Mouse (Mus musculus) layer of hippocampus, postnatal 25 days (tissue): ENCODE data around the gene Ppdpf. TPM values are rescaled to one million over a fixed set of nuclear protein-coding genes. Genes with fewer than 3 reads are reported as not detected.

ENCODE experiments used
- DNase-seq, 2 experiments: peaks; one replicate each; pipeline ENCODE4 v3.0.0; 2022; ENCODE audit warnings: mixed read lengths in 2 of 2, low spot score in 1 of 2; ENCODE audit errors: extremely low spot score in 1 of 2
- total RNA-seq, 2 experiments: library from RNA; stranded (reverse); gene quantifications; 2 replicates each; pipeline ENCODE4 v1.2.3; 2021

The Ppdpf gene
- 100 to 1,000 TPM; 110 to 113 TPM for total RNA-seq

DNA sequence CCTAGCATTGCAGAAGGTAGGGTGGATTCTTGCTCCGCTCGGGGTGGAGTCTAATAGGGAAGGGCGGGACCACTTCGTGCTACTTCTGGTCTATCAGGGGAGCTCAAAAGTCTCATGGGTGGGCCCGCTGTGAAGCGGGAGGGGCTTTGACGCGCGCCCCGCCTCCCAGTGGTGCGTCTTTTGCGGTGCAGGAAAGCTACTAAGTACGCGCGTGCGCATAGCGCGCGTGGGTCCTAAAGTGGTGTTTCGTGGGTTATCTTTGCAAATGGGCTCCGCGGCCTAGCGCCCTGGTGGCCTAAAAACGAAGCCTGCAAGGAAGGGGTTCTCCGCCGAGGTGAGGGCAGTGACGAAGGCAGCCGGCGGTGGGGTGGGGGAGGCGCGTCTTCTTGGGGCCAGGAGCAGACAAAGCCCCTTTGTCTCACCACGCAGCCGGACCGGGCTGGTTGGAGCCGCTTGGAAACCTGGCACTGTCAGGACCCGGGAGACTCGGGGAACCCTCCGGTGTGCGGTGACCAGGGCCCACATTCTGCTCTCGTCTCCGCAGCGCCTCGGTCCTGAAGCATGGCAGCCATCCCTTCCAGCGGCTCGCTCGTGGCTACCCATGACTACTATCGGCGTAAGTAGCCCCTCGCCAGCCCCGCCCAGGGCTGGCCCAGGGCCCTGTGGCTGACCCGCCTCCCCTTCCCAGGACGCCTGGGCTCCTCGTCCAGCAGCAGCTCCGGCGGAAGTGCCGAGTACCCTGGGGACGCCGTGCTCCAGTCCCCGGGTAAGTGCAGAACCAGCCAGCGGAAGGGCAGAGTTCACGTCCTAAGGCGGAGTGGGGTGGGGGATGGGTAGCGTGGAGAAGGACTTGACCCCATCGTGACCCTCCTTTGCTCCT lies at the start of gene Ppdpf:
Gene Ppdpf (plus strand): TSS at position 127 of the 880 bp plus-strand sequence.
- DNase-seq = peak; percentile 77 to 87

DNA sequence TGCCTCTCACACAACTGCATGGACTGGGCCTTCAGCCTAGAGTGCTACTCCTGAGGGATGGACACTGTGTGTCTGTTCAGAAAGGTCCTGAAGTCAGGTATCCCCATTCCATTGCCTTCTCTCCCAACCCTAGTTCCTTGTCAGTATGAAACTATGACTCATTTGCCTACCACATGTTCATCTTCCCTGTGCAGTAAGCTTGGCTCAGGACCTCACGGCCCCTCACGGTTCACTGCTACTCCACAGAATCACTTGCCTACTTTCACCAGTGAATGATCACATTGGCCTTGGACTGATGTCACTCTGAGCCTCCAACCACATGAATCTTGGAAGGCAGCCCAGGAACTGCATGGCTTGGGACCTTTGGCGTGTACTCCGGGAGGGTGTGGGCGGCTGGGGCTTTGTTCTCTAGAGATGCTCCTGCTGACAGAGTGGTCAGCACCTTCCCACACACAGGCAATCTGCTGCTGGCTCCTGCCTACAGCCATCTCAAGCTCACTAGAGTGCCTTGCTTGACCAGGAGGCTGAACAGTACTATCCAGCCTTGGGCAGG lies 47.3 kb upstream of the Ppdpf start:
- DNase-seq = no peak

DNA sequence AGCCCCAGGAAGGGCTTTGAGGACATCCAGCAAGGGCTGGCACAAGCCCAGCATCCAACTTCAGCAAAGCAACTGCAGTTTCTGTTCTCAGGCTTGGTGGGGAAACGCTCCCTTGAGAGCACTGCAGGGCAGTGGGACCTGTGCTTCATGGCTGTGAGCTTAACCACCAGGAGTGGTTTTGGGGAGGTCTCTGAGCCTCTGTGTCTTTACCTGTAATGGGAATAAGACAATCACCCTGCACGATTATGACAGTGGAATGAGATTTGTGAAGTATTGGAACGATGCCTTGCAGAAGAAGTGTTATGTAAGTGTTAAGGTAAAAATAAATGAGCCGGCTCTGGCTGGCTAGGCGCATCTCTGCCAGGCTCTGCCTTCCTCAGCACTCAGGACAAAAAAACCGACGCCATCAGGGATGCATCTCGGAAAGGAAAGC lies 44.3 kb upstream of the Ppdpf start:
- no peak for DNase-seq

DNA sequence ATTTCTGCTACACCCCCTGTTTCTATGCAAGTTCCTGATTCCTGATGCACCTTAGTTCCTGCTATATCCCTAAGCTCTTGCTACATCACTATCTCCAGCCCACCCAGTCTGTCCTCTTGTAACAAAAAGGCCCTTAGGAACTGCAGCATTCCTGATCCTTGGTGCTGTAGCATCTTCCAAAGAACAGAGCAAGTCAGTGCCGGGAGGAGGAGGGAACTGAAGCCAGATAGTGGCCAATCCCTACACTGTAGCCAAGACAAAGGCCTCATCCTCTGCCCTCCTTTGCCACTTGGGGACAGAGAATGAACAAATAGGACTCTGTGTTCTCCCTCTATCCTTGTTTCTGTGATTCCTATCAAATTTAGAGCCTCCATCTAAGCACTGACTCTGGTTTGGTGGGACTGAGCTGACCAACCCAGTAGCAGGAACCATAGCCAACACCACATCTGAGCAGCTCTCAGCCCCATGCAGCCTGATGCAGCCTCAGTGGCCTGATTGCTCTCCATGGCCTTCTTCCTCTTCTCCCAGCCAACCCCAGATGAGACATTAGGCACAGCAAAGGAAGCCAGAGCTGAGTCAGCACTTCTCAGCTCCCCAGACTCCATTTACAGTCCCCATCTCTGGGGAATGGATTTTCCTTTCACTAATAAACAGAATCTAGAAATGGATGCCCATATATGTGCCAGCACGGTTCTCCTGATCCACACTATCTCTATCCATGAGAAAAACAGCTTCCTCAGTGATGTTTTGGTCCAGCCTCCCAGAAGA lies 43.4 kb upstream of the Ppdpf start:
- no peak for DNase-seq

DNA sequence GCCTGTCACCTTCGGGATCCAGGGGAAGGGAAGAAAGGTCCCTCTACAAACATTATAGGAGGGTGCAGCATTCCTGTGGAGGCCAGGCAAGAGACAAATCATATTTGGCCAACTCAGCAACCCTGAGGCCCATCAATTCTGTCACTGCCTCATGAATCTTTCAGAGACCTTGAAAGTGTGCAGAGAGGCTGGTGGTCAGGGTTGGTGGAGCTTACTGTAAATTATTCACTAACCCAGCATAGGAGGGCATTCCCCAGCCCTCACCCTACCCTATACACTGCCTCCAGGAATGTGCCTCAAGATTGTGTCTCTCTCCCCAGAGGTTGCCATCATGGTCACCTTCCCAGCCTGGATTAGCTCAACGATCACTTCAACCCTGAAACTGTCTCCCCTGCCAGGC lies 42.4 kb upstream of the Ppdpf start:
- DNase-seq = no peak

DNA sequence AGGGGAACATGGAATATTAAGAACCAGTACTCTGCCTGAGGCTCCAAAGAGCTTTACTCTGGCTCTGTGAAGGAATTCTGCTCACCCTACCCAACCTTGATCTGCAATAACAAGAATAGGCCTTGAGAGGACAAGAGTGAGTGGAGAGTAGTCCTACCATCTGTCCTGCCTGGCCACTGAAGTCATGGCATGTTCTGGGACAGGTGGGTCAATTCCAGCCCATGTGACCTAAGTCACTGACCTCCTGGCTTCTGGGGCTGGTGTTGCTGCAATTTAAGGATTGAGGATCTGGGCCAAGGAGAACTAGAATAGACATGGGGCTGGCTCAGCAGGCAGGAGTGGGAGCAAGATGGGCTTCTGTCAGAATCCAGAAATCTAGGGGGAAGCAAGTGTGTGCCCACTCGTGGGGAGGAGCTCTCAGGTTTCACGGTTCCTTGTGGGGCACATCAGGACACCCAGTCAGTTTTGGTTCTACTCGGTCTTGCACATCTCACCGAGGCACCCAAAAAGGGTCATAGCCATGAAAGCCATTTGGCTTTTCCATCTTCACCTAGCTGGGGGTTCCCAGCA lies 40.0 kb upstream of the Ppdpf start:
- no peak for DNase-seq

DNA sequence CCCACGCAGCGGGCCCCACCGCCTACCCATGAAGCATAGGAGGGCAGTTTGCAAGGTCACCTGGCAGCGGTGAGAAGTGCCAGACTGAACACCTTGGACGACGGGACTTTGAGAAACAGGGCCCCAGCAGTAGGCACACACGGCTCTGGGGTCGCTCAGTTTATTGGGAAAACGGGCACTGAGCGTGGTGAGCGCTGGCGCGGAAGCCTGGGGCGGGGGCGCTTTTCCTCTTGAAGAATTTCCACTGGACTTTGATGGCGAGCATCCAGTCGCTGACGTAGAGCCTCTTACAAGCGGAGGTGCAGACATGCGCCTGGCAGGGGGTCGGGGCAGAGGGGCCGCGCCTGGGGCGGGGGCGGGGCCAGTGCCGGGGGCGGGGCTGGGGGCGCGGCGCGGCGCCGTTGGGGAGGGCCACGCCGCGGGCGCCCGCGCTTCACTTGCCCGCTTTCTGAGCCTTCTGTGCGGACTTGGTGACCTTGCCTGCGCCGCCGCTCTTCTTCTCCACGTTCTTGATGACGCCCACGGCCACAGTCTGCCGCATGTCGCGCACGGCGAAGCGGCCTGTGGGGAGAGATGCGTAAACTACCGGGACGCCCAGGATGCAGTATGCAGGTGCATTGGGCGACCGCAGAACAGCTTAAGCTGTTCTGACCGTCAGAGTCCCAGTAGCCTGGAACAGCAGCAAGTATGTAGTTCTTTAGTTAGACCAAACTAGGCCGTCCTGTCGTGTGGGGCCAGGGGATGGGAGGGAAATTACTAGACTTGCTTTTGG lies 39.3 kb upstream of the Ppdpf start:
- DNase-seq = peak in 1 of 2 experiments; percentile 13

DNA sequence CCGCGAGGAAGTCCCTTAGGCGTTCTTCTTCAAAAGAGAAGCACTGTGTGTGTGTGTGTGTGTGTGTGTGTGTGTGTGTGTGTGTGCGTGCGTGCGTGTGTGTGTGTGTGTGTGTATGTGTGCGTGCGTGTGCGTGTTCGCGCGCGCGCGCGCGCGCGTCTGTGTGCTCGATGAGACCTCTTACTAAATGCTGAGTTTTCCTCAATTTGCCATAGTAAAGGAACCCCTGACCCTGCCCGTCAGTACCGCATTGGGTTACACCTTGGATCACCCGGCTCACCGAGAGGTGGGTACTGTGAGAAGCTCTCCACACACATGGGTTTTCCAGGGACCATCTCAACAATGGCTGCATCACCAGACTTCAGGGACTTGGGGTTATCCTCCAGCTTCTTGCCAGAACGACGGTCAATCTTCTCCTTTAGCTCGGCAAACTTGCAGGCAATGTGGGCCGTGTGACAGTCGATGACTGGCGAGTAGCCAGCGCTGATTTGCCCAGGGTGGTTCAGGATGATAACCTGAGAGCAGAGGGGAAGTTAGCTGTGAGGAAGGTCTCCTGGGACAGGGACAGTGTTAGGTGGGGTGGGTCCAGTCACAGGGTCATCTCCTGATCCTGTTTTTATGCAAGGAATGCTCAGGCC lies 38.6 kb upstream of the Ppdpf start:
- peak in 1 of 2 experiments; percentile 8 for DNase-seq

DNA sequence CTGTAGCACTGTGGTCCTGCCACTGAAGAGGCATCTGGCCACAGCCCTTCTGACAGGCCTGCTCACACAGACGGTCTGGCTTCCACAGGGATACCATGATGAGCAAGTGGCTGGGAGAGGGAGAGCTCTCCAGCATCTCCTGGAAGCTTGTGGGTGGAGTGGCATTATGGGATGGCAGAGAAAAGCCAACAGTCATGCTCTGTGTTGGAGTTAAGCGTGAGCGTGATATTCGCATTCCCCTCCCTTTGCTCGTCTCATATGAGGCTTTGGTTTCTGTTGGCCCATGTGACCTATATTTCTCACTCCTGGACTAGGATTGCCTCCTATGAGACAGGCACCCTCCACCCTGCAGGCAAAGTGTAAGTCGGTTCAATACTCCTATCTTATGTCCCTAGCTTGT lies 36.8 kb upstream of the Ppdpf start:
- peak in 1 of 2 experiments; percentile 26 for DNase-seq

DNA sequence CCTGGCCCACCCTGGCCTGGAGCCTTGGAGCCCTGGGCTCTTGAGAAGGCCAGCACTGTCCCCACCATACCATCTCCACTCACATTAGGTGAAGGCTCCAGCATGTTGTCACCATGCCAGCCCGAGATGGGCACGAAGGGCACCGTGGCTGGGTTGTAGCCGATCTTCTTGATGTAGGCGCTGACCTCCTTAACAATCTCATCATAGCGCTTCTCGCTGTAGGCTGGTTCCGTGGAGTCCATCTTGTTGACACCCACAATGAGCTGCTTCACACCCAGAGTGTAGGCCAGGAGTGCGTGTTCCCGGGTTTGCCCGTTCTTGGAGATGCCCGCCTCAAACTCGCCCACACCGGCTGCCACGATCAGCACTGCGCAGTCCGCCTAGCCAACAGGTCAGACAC lies 34.3 kb upstream of the Ppdpf start:
- peak in 1 of 2 experiments; percentile 12 for DNase-seq

DNA sequence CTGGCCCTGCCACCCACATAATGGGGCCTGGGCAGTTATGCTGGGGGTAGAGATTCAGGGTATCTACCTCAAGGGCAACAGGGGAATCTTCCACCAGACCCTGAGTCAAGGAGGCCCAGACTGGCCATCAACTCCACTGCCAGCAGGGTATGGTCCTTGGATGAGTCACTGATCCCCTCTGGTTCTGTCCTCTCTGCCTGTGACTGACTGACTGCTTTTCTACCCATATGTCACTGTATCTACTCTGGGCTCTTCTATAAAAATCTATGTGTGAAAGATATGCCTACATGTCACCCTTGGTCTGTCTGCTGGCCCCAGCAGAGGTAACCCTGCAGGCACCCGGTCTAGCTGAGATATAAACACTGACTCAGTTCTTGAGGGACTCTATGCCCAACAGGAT lies 33.9 kb upstream of the Ppdpf start:
- DNase-seq = no peak

DNA sequence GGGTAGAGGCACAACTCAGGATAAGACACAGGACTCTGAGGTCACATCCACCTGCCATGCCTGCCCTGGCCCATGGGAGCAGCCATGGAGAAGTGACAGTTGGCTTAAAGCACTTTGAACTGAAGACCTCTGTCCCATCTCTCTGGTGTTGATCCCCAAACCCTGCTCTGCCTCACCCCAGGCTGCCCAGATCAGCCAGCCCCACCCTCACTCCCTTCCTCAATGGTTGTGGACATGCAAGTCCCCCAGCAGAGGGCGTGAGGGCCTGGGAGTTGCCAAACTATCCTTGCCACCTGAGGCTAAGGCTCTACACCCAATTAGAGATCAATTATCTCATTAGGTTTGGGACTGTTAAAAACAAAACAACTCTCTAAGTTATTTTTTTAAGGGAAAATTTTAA lies 33.2 kb upstream of the Ppdpf start:
- no peak for DNase-seq

DNA sequence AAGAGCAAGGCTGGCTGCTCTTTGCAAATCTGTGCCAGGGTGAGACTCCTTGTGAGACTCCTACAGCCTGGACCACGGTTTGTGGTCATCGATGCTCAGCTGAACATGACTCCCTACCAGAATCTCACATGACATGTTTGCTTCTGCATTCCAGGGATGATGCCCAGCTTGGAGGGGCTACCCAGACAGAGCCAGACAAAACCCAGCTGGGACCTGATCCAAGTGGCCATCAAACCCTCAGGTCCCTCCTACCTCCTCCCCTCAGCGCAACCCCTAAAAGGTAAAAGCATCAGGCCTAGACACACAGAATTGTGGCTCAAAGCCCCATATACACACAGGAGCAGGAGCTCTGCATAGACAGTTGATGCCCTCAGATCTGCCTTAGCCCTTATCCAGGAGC lies 32.7 kb upstream of the Ppdpf start:
- no peak for DNase-seq

DNA sequence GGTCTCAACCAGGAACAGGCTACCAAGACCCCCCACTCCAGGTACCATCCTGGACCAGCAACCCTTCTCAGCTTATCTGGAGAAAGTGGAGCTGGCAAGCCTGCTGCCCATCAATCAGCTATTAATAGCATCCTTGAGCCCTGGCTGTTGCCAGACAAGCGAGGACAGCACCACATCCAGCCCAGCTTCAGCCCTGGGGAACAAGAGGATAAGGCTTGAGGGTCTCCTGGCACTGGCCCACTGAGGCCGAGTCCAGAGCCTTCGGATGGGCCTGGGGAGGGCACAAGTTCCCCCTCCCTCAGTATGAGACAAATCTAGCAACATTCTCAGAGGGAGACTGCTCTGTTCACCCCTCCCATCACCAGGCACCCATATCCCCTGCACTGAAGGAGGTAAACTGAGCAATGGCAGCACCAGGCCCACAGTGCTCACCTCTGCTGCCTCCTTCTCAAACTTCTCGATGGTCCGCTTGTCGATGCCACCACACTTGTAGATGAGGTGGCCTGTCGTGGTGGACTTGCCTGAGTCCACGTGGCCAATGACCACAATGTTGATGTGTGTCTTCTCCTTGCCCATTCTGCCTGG lies 32.1 kb upstream of the Ppdpf start:
- no peak for DNase-seq

DNA sequence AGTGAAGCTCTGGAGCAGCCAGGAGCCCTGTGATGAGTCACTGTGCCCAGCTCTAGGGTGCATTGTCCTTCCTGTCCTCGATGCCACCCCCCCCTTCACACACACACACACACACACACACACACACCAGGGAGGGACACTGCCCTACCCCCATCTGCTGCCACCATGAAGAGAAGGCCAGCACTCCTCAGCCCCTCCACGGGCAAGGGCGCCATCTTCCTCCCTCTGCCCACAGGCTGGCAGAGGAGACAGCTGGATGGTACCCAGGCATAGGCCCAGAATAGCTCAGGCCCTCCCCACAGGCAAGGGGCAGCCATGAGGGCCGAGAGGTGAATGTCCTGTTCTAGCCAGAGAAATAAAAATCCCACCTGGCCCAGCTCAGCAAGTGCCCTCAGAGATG lies 31.2 kb upstream of the Ppdpf start:
- DNase-seq = no peak

DNA sequence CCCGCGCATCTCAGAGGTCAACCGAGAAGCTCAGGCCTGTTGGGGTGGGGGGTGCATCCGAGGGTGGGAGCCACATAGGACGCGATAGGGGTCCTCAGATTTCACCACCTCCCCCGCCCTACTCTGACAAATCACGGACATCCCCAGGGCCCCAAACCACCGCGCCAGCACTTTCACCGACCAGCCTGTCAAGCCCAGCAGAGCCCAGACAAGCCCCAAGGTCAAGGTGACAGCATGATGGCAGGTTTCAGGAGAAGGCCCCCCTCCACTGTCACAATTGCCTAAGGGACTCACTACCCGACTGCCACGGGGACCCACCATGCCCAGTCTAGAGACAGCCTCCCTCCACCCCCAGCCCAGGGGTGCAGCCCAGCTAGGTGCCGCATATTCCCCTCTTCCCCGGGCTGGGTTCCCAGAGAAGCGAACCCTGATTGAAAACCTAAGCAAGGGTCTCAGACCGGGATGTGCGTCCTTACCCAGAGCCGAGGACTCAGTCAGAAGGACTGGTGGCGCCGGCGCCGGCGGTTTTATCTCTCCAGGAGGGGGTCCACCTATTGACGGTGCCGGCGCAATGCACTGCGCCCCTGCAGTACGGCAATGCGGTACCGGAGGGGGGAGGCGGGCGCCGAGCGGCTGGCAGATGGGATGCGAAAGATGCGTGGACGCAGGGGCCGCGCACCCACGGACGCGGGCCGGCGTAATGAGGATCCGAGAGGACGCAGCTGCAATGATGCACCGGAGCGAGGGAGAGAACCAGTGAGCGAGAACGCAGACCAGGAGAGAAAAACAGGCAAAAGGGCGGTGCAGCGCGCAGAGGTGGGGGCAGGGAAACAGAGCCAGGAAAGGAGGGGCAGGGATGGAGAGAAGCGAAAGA lies 30.6 kb upstream of the Ppdpf start, which contains the start of gene Eef1a2:
Gene Eef1a2 (minus strand): TSS at position 767 of the 874 bp plus-strand sequence.
- peak; percentile 68 to 84 for DNase-seq

DNA sequence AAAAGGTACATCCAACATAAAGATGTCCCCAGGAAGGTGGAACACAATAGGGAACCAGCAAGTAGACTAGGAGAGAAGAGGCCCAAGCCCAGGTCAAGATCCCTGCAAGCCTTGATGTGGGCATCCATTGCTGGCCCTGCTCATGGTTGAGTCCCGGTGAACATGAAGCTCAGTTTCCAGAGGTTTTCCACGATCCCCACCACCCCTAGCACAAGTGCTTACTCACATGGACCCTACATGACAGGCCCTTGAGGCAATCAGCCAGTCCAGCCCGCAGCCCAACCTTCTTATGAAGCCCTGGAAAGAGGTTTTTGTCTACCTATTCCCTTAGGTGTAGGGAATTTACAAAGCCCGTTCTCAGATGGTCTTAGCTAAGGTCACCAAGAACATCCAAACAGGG lies 29.9 kb upstream of the Ppdpf start:
- no peak for DNase-seq

DNA sequence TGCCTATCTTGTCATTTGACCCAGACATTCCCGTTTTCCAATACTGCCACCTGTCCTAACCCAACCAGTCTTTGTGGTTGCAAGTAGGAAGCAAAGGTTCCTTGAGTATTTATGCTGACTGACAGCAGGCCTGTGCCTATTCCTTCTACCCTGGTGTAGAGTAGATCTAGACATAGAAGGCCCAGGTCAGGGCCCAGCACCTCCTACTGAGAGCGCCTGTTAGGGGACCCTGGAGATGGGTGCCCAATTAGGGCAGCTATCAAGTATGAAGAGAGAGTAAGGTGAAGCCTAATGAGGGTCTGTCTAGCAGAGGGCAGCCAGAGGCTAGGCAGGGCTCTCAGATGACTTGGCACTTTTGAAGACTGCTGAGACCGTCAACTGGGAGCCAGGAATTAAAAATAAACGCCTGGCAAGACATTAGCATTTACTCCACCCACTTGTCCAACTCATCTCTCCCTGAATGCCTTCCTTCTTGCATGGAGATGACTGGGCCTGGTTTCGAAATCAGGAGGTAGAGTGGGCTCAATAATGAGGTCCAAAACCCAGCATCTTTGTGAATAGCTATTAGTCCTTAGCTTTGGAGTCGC lies 29.2 kb upstream of the Ppdpf start:
- DNase-seq = no peak
